Mouse (Mus musculus): Measurements from ENCODE around the gene Olfm2. TPM values are rescaled to one million over a fixed set of nuclear protein-coding genes. Genes with fewer than 3 reads are reported as not detected.

Olfm2 gene
- polyA plus RNA-seq, 1 experiment = 0.53 TPM

- Histone ChIP-seq H3K27ac (ENCODE audit: insufficient read depth, low read length) (no peak overlapping the region), H3K36me3 (ENCODE audit: control insufficient read depth, insufficient read depth, low read length) (no peaks in the 10 kb centered on the region), H3K4me3 (ENCODE audit: extremely low read depth, insufficient read depth, insufficient read length) (no peak overlapping the region), H3K4me1 (ENCODE audit: control insufficient read depth, insufficient read depth, insufficient read length) (no peaks in the 10 kb centered on the region), H3K27me3 (ENCODE audit: control insufficient read depth, insufficient read depth, low read length) (no peaks in the 10 kb centered on the region)
- TF ChIP-seq POLR2A (IDR thresholded peaks at IDR 0.05; ENCODE audit: low read depth, low read length) (no peak), CTCF (IDR thresholded peaks at IDR 0.05; ENCODE audit: extremely low read depth, insufficient read depth, insufficient read length, insufficient replicate concordance) (no peak)
- DNase-seq (ENCODE audit: low read depth in 1 of 2, low spot score in 2 of 2) = no peak
- 55% methylated on average over 3 of the region's 3 CpGs for whole genome bisulfite sequencing
These were observed 11.5 kb downstream of the Olfm2 start for GRCm38 (mm10) chr9:20734692-20735091.

GRCm38 (mm10) chr9:20731797-20732196 lies 14.4 kb downstream of the Olfm2 start:
- WGBS = 68% methylated on average over 4 of the region's 4 CpGs

GRCm38 (mm10) chr9:20729451-20729850 lies 16.7 kb downstream of the Olfm2 start:
- 40% methylated on average over 6 of the region's 6 CpGs for WGBS
- peaks cover 2% of the 10 kb centered on the region; the same call in 1 of the 2 replicates for H3K4me1 ChIP-seq (ENCODE audit: control insufficient read depth, insufficient read depth, insufficient read length)
- DNase-seq (ENCODE audit: low read depth in 1 of 2, low spot score in 2 of 2) = no peak
- peaks cover 18% of the 10 kb centered on the region for H3K27me3 ChIP-seq (ENCODE audit: control insufficient read depth, insufficient read depth, low read length)
- H3K27ac ChIP-seq (ENCODE audit: insufficient read depth, low read length) = no peak overlapping the region
- TF ChIP-seq POLR2A (IDR thresholded peaks at IDR 0.05; ENCODE audit: low read depth, low read length) (no peak), CTCF (IDR thresholded peaks at IDR 0.05; ENCODE audit: extremely low read depth, insufficient read depth, insufficient read length, insufficient replicate concordance) (no peak)
- no peak overlapping the region for H3K4me3 ChIP-seq (ENCODE audit: extremely low read depth, insufficient read depth, insufficient read length)
- no peaks in the 10 kb centered on the region for H3K36me3 ChIP-seq (ENCODE audit: control insufficient read depth, insufficient read depth, low read length)

More at GRCm38 (mm10) chr9:20731797-20732196, 14.4 kb downstream of the Olfm2 start:
- Histone ChIP-seq H3K4me3 (ENCODE audit: extremely low read depth, insufficient read depth, insufficient read length) (no peak overlapping the region), H3K4me1 (ENCODE audit: control insufficient read depth, insufficient read depth, insufficient read length) (peaks cover 2% of the 10 kb centered on the region; the same call in 1 of the 2 replicates), H3K27ac (ENCODE audit: insufficient read depth, low read length) (no peak overlapping the region), H3K36me3 (ENCODE audit: control insufficient read depth, insufficient read depth, low read length) (no peaks in the 10 kb centered on the region), H3K27me3 (ENCODE audit: control insufficient read depth, insufficient read depth, low read length) (peaks cover 10% of the 10 kb centered on the region)
- TF ChIP-seq CTCF (IDR thresholded peaks at IDR 0.05; ENCODE audit: extremely low read depth, insufficient read depth, insufficient read length, insufficient replicate concordance) = no peak
- TF ChIP-seq POLR2A (IDR thresholded peaks at IDR 0.05; ENCODE audit: low read depth, low read length) = no peak
- no peak for DNase-seq (ENCODE audit: low read depth in 1 of 2, low spot score in 2 of 2)

- Histone ChIP-seq H3K36me3 (ENCODE audit: control insufficient read depth, insufficient read depth, low read length) (no peaks in the 10 kb centered on the region), H3K4me1 (ENCODE audit: control insufficient read depth, insufficient read depth, insufficient read length) (peaks cover 2% of the 10 kb centered on the region; the same call in 1 of the 2 replicates), H3K4me3 (ENCODE audit: extremely low read depth, insufficient read depth, insufficient read length) (peak overlapping the region; percentile 24; the same call in 1 of the 2 replicates), H3K27me3 (ENCODE audit: control insufficient read depth, insufficient read depth, low read length) (peaks cover 18% of the 10 kb centered on the region), H3K27ac (ENCODE audit: insufficient read depth, low read length) (no peak overlapping the region)
- peak in 1 of 2 experiments; percentile 20 for DNase-seq (ENCODE audit: low read depth in 1 of 2, low spot score in 2 of 2)
- WGBS = 1% methylated on average over 46 of the region's 46 CpGs
- no peak for TF ChIP-seq CTCF (IDR thresholded peaks at IDR 0.05; ENCODE audit: extremely low read depth, insufficient read depth, insufficient read length, insufficient replicate concordance)
- TF ChIP-seq POLR2A (IDR thresholded peaks at IDR 0.05; ENCODE audit: low read depth, low read length) = no peak
These were observed 18.5 kb downstream of the Olfm2 start for GRCm38 (mm10) chr9:20727601-20728113.

- no peak for TF ChIP-seq CTCF (IDR thresholded peaks at IDR 0.05; ENCODE audit: extremely low read depth, insufficient read depth, insufficient read length, insufficient replicate concordance)
- no peak for TF ChIP-seq POLR2A (IDR thresholded peaks at IDR 0.05; ENCODE audit: low read depth, low read length)
- no peak overlapping the region for H3K27ac ChIP-seq (ENCODE audit: insufficient read depth, low read length)
- H3K36me3 ChIP-seq (ENCODE audit: control insufficient read depth, insufficient read depth, low read length) = no peaks in the 10 kb centered on the region
- peaks cover 2% of the 10 kb centered on the region; the same call in 1 of the 2 replicates for H3K4me1 ChIP-seq (ENCODE audit: control insufficient read depth, insufficient read depth, insufficient read length)
- no peak for DNase-seq (ENCODE audit: low read depth in 1 of 2, low spot score in 2 of 2)
- 2% methylated on average over 53 of the region's 54 CpGs for WGBS
- H3K27me3 ChIP-seq (ENCODE audit: control insufficient read depth, insufficient read depth, low read length) = peaks cover 18% of the 10 kb centered on the region
- peak overlapping the region; percentile 35 for H3K4me3 ChIP-seq (ENCODE audit: extremely low read depth, insufficient read depth, insufficient read length)
These were observed 19.1 kb downstream of the Olfm2 start for GRCm38 (mm10) chr9:20726859-20727600.

- Histone ChIP-seq H3K27me3 (ENCODE audit: control insufficient read depth, insufficient read depth, low read length) (peaks cover 18% of the 10 kb centered on the region), H3K4me3 (ENCODE audit: extremely low read depth, insufficient read depth, insufficient read length) (peak overlapping the region; percentile 35)
These were observed 19.9 kb downstream of the Olfm2 start for GRCm38 (mm10) chr9:20726134-20726858.

More at GRCm38 (mm10) chr9:20726134-20726858, 19.9 kb downstream of the Olfm2 start:
- Histone ChIP-seq H3K36me3 (ENCODE audit: control insufficient read depth, insufficient read depth, low read length) (no peaks in the 10 kb centered on the region), H3K27ac (ENCODE audit: insufficient read depth, low read length) (no peak overlapping the region), H3K4me1 (ENCODE audit: control insufficient read depth, insufficient read depth, insufficient read length) (peaks cover 2% of the 10 kb centered on the region; the same call in 1 of the 2 replicates)
- WGBS = 5% methylated on average over 42 of the region's 42 CpGs
- no peak for DNase-seq (ENCODE audit: low read depth in 1 of 2, low spot score in 2 of 2)
- TF ChIP-seq CTCF (IDR thresholded peaks at IDR 0.05; ENCODE audit: extremely low read depth, insufficient read depth, insufficient read length, insufficient replicate concordance) = no peak
- no peak for TF ChIP-seq POLR2A (IDR thresholded peaks at IDR 0.05; ENCODE audit: low read depth, low read length)

All from spleen, adult 2 months (tissue).